Mouse (Mus musculus): Measurements from ENCODE around the gene Hgf.
A peak's percentile ranks its signal among the peaks of the same experiment; 100 is the strongest.

The Hgf gene

DNA sequence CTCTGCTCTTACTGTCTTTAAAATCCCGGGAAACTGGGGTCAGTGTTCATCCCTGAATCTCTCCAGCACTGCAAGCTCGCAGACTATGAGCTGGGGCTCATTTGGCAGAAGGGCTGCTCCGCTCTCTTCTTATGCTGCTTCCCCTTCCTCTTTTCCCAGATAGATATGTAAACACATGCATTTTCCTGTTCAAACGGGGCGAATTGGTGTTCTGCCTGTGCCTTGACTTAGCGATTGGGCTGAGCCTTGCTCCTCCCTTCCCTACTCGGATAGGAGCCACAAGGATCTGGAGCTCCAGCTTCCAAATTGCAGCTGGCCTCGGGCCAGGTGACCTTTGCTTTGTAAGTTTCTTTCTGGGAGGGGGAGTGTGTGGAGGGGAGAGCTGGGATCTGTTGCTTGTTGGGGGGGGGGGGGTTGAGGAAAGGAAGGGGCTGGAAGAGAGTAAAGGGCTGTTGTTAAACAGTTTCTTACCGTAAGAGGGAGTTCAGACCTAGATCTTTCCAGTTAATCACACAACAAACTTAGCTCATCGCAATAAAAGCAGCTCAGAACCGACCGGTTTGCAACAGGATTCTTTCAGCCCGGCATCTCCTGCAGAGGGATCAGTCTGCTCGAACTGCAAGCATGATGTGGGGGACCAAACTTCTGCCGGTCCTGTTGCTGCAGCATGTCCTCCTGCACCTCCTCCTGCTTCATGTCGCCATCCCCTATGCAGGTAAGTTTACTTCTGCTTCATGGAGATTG is at the start of gene Hgf:
Gene Hgf, plus strand, starts transcription at position 192 of the 744 bp plus-strand sequence.
- peak in 1 of 2 experiments; percentile 7 for DNase-seq (ENCODE audit: low spot score in 2 of 2)

DNA sequence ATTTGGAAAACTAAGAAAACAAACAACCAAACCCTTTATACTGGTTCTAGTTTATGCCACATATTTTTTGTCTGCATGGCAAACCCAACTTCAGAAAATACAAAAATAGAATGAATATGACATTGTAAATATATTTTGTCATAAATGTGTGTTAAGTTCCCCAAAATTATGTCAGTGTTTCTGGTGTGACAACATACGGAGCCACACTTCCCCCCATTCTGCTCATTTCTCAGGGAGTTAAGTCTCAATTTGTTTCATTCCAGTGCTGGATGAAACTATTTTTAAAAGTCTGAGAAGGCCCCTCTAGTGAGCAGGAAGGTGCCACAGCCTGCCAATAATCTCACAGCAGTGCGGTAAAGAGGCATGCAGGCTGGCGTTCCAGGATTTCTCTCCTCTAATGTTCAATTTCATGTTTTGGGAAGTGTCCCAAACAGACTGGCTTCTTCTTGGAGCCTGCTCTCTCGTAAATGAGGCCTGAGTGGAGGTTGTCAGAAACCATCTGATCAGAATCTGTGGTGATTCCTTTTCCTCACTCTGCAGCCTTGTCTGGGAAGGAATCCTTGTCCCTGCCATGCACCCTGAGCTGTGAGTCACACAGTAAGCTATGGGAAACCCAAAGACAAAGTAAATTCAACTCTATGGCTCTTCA is 46.5 kb upstream of the Hgf start:
- DNase-seq (ENCODE audit: low spot score in 2 of 2) = no peak

GRCm38 (mm10) chr5:16531619-16532277 is 21.5 kb upstream of the Hgf start:
- no peak for DNase-seq (ENCODE audit: low spot score in 2 of 2)

- DNase-seq (ENCODE audit: low spot score in 2 of 2) = no peak
These were observed 15.2 kb upstream of the Hgf start for GRCm38 (mm10) chr5:16538067-16538466.

DNA sequence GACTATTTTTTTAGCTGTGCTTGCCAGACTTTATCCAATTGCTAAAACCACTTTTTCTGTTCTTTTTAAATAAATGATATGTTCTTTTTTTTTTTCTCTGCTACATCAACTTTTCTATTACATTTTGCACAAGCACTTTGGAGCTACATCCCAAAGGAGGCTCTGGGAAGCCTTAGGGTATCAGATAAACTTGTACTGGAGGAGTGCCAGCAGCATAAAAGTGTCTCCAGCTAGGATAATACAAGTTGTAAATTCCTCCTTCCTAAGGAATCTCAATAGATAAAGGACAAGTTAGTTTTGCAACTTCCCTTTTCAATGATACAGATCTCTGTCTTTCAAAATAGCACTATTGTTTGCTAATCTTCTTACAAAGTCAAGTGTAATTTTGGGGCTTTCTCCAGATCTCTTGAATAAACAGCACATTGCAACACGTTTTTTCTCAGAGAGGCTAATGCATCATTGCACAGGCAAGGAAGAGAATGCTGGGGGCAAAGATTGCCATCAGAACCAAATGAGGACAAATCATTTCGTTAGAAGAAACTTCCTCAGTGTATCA is 11.7 kb upstream of the Hgf start:
- no peak for DNase-seq (ENCODE audit: low spot score in 2 of 2)

DNA sequence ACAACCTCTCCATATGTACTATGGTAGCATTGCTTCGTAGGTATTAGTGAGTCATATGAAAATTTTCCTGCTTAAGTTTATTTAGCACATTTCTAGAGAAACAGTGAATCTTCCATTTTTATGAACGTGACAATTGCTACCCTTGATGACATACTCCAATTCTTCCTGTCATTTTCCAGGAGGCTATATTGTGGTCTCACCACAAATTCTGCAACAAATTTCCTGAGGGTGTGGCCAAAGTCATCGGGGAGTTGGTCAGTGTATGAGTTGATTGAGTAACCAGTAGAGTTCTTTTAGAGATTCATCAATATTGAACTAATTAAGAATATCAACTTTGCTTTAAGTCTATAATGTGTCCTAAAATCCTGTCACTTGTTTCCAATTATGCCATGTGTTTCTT is 5.8 kb upstream of the Hgf start:
- no peak for DNase-seq (ENCODE audit: low spot score in 2 of 2)

DNA sequence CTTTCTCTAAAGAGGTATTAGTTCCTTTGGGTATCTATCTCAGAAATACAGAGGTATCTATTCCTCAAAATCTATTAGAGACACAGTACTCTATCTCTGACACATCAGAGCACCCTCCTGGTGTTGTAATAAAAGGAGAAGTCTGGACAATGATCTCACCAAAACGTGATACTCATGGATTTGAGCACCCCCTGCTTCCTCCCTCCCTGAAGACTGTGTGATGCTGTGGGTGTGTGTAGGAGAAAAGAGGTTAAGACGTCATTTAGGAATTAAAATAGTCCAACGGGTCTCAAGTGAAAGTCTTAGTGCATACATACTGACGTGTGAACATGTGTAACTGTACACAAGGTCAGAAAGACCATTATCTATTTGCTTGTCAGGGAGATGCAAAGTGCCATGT is 648 bp upstream of the Hgf start:
- DNase-seq (ENCODE audit: low spot score in 2 of 2) = no peak

GRCm38 (mm10) chr5:16560247-16560646 is 7.0 kb downstream of the Hgf start:
- DNase-seq (ENCODE audit: low spot score in 2 of 2) = no peak

DNA sequence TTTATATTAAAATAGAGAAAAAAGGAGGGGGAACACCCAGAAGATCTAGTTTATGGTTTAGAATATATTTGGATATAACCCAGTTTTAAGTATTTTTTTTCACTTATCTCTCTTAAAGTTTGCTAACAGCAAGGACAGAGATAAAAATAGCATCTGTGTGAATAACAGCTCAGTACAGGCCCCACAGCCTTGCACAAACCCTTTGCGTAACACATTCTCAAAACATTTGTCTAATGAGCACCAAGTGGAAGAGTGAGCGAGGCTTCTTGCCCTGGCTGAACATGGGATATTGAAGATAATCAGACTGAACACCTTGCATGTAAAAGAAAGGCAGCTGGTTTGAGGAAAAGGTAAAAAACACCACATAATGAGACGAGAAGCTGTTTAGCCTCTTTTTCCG is 15.7 kb downstream of the Hgf start:
- DNase-seq (ENCODE audit: low spot score in 2 of 2) = no peak

DNA sequence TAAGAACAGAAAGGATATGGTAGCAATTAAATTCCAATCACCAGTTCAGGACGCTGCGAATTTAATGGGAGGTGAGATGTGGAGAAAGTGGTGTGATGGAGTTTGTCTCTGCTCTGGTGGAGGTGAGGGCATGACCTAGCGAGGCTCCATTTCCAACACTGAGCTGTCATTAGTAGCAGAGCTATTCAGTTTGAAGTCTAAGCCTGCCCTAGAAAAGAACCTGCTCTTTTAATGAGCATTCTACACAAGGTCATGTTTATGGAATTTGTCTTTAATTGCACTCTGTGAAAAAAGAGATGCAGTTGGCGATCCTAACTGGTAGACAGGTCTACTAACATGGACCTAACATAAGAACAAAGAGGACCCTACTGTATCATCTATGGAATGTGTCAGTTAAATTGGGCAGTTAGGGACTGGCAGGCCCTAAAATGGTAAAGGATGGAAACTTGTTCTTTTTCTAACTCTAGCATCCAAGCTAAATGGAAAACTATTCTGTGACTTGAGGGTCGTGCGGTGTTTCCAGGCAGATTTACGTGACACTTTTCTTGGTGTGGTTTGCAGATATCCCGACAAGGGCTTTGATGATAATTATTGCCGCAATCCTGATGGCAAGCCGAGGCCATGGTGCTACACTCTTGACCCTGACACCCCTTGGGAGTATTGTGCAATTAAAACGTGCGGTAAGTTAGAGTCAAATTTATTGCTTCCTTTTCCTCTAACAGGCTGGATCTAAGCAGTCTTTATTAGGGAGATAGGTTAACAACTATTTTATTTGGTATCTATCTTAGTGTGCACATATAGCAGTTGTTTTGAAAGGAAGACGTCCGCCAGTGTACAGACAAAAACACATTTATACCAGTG is 24.8 kb downstream of the Hgf start:
- no peak for DNase-seq (ENCODE audit: low spot score in 2 of 2)

GRCm38 (mm10) chr5:16595699-16596098 is 42.4 kb downstream of the Hgf start:
- no peak for DNase-seq (ENCODE audit: low spot score in 2 of 2)

GRCm38 (mm10) chr5:16597996-16598395 is 44.7 kb downstream of the Hgf start:
- no peak for DNase-seq (ENCODE audit: low spot score in 2 of 2)

DNA sequence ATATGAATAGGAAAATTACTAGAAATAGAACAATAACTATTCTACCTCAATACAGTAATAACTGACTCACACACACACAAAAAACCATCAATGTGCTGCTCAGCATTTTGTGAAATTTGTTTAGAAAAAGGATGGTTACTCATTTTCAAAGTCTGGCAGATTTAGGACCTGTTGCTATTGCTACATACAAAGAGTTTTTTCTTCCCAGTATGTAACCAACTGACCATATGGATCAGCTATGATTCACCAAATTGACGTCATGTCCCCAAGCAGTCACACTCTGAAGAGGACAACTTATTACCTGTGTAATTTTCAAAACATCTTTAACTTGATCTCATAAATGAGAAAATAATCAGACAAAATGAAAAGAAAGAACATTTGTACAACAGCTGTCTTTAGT is 48.2 kb downstream of the Hgf start:
- no peak for DNase-seq (ENCODE audit: low spot score in 2 of 2)

GRCm38 (mm10) chr5:16632996-16633395 is 79.7 kb downstream of the Hgf start:
- DNase-seq (ENCODE audit: low spot score in 2 of 2) = no peak

- DNase-seq (ENCODE audit: low spot score in 2 of 2) = no peak
These were observed 93.1 kb downstream of the Hgf start for GRCm38 (mm10) chr5:16646417-16646816.

GRCm38 (mm10) chr5:16647701-16648100 is 94.4 kb downstream of the Hgf start:
- no peak for DNase-seq (ENCODE audit: low spot score in 2 of 2)

- DNase-seq (ENCODE audit: low spot score in 2 of 2) = no peak
These were observed 96.9 kb downstream of the Hgf start for GRCm38 (mm10) chr5:16650240-16650639.

DNA sequence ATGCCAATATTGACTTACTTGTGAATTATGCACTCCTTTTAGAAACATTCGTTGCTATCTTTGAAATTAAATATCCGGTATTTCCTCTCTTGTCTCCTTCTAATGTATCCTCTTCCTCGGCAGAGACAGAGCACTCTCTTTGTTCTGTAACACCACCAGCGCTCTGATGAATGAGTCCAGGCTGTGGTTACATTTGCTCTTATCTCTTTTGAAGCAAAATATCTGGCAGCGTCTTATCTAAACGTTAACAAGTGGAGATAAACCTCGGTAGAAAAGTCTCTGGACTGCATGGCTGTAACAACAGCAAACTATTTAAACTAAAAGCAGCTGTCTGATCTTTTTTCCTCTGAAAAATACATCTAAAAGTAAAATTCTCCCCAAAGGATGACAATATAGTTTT is 100.7 kb downstream of the Hgf start:
- no peak for DNase-seq (ENCODE audit: low spot score in 2 of 2)

Data from cerebellum, postnatal 4 days (tissue).